Mouse (Mus musculus) heart, postnatal 4 days (tissue): ENCODE results near the gene Ints13. TPM values are rescaled to one million over a fixed set of nuclear protein-coding genes. Genes with fewer than 3 reads are reported as not detected.

Experiments used
- DNase-seq: peaks from one replicate; pipeline ENCODE4 v3.0.0; 2021
- total RNA-seq, 2 experiments: library from RNA; stranded (reverse); gene quantifications; 2 replicates each; pipeline ENCODE4 v1.2.3; 2021

The Ints13 gene
- total RNA-seq, 2 experiments from 2014 or later = 28.4 to 35.0 TPM

DNA sequence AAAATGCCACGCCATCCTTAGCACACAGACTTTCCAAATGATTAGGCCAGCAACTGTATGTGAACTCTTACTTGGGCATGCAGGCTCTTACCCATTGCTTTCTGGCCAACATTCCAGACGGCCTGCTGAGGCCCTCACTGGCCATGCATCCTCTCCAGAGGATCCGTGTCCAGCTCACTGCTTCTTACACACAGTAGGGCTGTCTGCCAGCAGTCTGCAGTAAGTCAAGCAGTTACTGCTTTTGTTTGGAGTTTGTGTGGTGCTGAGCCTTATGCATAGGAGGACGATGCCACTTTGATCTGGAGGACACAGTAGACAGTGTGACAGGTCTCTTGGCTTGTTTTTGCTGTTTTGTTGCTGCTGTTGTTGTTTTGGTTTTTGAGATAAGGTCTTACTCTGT, 39.0 kb downstream of the Ints13 start:
- peak; percentile 21 for DNase-seq

DNA sequence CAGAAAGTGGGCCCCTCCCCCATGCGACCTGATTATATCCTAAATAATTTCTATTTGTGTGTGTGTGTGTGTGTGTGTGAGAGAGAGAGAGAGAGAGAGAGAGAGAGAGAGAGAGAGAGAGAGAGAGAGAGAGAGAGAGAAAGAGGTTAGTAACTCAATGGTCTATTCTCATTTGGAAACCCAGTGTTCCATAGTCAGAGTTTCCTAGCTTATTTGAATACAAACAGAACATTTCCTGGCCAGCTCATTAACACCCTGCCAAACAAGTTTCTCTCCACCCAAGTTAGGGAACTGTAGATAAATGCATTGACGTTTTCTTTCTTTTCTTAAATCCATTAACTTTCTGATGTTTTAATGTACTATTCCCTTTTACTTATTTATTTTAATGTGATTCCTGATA, 39.6 kb downstream of the Ints13 start:
- DNase-seq = no peak

DNA sequence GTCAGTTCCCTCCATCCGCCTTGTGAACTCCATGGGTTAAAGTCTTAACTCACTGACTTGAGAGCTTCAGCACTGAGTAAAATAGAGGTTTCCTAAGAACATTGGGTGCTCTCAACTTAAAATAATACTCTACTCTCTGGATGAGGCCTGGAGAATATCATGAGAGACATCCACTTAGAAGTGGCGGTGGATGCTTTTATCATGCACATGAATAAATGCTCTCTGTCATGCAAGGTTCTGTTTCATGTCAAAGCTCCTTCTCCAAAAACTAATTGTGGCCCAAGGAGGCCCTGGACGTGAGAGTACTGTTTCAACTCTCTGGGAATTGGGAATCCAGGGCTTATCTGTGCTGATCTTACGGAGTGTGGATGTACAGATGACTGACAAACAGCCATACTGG, 40.5 kb downstream of the Ints13 start:
- no peak for DNase-seq

DNA sequence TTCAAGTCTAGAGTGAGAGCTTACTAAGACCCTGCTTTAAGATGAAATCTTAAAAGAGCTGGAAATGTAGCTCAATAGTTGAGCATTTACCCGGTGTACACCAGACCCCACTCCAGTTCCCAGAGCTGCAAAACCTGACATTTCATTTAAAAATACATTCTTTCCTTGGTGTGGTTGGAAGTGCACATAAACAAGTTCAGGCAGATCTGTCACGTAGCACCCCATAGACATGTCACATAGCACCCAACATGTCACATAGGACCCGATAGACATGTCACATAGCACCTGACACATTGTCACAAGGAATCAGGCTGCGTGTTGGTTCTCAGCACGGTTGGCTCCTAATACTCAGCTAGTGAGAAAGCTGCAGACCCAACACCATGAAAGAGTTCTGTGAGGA, 42.1 kb downstream of the Ints13 start:
- no peak for DNase-seq

DNA sequence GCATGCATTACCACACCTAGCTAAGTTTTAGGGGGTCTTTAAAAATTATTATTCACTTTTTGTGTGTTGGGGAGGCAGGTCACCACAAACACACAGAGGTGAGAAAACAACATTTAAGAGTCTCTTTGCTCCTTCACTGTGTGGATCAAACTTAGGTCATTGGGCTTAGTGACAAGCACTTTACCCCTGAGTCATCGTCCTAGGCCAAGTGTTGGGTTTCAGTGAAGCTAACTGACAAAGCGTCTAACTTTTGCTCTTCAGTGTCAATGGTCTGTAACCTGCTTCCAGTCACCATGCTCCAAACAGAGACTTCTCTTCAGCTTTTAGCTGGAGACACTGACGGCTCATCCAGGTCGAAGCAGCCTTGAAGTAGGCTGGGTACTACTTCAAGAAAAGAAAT, 44.5 kb downstream of the Ints13 start:
- DNase-seq = no peak

DNA sequence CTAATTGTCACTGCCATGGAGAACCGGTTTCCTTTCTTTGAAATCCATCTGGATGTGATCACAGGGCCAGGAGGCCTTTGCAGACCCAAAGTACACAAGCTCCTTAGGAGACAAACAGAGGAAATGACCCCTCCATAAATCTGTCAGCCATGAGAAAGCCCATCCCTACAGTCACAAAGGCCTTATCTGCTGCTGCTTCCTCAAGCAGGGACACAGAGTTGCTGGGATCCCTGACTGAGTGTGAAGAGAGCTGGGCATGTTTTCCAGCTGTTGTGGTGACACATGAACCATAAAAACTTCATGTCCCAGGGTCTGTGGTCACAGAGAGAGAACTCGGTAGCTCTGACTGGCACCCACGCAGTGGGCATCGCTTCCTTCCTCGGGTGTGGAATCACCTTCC, 46.9 kb downstream of the Ints13 start:
- DNase-seq = peak; percentile 25

DNA sequence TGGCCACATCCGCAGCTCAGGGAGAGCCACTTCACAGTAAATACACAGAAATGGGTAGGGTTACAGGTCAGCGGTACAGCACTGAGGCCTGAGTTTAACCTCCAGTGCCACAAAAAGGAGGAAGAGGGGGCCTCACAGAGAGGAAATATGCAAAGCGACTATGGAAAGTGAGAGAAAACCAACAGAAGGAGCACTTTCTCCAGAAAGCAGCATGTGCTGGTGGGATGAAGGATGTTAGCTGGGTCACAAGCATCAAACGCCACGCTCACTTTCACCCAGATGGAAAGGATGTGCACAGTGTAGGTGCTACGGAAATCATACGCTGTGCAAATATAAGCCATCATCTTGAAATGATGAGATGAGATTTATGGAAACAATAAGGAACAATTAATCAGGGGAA, 47.3 kb downstream of the Ints13 start:
- DNase-seq = no peak

DNA sequence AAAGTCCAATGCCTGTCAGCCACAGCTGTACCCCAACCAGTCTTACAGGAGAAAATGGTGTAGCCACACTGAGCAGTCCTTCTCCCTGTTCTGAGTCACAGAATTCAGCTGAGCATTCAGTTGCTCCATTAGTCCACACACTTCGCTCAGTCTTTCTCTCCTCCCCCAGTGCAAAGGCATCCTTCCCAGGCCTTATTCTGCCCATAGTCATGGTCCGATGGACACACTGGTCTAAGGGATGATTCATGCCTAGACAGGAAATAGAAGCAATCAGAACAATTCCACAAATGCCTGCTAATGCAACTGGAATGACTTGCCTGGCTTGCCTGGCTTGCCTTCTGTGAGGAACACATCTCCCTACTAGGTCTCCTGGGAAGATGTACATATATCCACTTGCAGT, 50.1 kb downstream of the Ints13 start:
- DNase-seq = no peak

DNA sequence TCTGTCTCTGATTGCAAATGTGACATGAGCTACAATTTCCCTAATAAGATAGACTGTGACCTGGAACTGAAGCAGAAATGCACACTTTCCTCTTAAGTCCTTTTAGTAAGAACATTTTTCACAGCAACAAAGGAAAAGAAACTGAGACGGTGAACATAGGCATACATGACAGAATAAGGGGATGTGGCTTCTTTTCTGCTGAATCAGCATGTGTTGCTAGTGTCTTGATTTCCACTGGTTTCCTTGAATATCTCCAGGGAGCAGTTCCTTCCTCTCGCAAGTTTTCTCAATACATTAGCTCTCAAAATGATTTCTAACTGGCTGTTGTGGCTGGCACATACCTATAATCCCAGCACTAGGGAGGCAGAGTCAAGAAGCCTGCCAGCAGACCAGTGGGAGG, 52.1 kb downstream of the Ints13 start:
- DNase-seq = no peak

DNA sequence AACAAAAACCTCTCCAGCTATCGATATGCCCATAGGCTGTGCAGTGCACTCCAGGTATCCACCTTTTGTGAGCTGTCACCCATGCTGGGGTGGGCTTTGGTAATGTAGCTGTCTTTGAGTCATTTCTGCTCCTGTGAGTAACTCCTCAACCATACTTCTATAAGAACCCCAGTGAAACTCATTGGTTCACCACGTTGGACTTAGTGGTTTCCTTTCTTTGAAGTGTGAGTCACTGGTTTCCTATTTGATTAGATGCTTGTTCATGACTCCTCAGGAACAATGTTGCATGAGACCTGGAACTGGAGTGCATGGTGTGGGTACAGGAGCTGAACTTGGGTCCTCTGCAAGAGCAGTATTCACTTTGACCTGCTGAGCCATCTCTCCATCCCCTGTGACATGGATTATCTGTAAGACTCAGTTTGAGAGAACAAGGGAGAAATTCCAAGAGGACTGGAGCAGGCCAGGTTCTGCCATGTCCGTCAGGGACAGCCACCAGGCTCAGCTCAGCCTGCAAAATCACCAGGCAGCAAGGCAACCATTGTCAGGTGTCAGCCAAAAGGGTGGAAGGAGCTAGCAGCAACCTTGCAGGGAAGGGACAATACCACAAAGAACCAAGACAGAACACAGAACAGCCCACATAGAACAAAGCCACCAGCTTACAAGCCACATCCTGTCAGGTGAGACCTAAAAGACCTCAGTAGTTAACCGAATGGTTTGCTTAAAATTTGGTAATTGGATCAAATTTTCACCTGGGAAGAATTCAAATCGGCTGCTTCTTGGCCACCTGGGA, 56.0 kb downstream of the Ints13 start:
- DNase-seq = no peak

DNA sequence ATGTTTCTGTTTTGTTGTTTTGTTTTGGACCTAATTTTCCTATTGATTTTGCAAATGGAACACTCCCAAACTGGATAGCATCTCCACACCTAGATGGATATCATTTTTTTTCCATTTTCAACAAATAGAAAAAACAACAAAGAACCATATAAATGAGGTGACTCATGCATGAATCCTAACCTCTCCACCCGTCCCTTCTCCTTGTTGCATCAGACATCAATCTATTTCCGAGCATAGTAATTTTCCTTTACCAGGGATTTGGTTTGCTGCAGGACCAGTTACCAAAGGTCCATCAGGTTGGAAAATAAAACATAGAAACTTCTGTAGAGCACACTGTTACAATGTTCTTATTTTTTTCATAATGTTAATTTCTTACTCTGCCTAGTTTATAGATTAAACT, 58.6 kb downstream of the Ints13 start:
- DNase-seq = no peak

DNA sequence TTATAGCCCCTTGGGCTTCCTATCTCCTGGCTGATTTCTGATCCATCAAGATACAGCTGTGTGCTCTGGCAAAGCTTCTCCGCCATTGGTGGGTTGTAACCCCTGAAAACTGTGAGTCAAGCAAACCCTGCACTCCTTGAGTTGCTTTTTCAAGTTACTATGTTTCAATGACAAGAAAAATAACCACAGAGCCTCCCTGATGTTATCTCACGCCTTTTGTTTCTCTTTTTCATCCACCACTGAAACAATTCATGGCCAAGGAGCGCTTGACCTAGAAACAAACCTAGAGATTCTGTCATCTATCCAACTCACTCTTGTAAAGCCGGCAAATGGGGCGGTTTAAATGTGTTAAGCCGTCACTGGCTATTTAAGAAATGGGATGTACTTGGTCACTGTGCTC, 61.7 kb downstream of the Ints13 start:
- no peak for DNase-seq

DNA sequence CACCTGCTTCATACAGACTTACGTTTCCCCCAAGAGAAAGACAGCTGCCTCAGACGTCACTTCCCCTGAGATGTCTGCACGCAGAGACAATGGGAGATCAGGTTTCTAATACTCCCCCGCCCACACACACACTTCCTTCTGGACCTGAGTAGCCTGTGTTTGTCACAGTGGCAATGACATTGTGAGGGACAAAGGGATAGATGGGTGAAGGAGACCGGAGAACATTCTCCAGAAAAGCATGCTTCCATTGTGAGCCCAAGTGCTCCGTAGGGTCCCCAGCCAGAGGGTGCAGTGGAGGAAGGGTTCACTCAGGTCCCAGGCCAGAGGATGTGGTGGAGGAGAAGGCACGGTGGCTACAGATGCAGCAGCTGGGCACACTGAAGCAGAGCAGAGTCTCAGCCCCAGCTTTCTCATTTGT, 63.1 kb downstream of the Ints13 start:
- peak; percentile 37 for DNase-seq

DNA sequence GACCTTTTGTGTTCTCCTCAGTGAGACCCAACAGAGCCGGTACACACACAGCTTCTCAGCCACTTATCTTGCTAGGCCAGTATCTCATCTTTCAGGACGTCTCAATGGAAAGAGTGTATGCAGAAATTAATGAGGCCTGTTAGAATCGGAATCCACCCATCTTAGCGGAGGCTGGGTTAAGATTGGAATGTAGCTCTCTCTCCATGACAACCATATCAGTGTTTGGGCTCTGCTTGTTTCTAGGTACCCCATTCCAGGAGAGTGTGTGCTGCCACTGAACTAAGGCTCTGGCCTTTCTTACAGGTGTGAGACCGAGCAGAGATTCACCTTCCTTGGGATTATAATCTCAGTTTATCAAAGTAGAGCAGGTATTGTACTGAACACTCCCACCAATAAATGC, 63.7 kb downstream of the Ints13 start:
- no peak for DNase-seq

DNA sequence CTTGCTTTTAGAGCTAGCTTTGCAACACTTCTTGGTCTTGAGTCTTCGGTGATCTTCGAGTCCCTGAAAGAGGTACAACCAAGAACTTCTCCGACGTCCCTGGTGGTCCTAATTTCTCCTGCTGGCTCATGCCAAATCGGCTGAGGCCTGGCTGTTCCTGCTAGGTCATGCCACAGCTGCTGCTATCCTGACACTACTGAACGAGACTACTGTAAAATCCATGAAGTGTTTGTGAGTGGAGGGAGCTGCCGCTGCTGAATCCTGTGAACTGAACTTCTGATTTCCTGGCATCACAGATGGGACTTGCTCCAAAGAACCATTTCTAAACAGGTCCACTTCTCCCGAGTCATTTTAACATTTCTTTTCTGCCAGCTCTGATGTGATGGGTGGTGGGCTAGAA, 64.3 kb downstream of the Ints13 start:
- no peak for DNase-seq

DNA sequence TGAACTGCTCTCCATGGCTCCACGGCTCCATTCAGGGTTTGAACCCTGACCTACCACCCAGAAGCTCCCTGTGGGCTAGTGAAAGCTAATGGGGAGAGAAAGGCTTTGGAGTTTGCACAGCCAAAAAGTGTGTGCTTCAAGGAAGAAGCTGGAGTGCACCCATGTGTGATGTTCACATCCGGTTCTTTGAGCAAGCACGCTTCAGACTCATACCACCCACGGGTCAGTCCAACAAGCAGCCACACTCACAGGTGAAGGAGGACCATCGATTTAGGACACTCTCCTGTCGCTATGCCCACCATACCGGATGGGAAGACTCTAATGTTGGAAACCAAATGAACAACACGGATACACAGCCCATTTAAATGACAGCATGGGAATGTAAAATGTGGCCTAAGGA, 66.1 kb downstream of the Ints13 start:
- DNase-seq = no peak

DNA sequence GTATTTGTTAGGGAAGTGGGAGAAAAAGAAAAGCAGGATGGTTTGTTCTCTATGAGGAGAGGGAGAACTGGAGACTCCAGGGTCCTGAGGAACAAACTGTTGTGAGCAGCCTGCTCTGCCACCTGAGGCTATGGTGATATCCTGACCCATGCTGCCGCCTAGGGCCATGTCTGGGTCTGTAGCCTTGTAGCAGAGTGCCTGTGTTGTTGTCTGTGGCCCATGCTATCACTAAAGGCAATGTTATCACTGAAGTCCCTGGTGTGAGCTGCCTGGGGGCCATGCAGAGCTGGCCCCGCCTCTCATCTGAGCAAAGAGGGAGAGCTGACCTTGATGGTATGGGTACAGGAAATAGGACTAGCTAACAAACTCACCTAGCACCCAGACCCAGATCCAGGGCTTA, 67.7 kb downstream of the Ints13 start:
- DNase-seq = no peak

DNA sequence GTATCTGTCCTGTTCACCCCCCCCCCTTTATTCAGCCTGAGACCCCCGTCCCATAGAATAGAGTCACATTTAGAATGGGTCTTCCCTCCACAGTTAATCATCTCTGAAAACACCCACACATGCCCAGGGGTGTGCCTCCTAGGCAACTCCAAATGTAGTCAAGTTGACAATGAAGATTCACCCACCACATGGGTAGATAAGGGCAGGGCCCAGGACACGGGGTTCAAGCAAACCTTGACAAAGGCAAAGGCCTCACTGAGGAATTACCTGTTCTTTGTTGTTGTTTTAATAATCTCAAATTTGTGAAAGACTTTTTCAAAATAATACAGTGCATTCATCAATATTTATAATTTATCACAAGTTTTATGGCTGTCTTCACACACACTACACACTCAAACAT, 73.2 kb downstream of the Ints13 start:
- DNase-seq = no peak

DNA sequence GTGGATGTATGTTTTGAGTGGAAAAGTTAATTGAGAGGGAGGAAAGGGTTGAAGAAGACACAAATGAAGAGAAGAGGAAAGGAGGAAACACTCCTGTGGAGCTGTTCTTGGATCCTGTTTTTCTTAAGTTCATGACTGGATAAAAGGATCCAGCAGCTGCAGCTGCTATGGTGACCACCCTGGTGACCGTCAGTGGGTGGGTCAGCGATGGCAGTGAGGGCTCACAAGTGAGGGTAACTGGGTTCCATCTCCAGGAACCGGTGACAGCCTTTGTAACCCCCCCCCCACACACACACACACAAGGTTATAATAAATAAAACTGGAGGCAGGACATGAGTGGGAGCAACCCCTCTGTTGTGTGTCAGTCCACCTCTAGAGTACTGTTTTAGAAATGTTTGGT, 74.8 kb downstream of the Ints13 start:
- DNase-seq = no peak

DNA sequence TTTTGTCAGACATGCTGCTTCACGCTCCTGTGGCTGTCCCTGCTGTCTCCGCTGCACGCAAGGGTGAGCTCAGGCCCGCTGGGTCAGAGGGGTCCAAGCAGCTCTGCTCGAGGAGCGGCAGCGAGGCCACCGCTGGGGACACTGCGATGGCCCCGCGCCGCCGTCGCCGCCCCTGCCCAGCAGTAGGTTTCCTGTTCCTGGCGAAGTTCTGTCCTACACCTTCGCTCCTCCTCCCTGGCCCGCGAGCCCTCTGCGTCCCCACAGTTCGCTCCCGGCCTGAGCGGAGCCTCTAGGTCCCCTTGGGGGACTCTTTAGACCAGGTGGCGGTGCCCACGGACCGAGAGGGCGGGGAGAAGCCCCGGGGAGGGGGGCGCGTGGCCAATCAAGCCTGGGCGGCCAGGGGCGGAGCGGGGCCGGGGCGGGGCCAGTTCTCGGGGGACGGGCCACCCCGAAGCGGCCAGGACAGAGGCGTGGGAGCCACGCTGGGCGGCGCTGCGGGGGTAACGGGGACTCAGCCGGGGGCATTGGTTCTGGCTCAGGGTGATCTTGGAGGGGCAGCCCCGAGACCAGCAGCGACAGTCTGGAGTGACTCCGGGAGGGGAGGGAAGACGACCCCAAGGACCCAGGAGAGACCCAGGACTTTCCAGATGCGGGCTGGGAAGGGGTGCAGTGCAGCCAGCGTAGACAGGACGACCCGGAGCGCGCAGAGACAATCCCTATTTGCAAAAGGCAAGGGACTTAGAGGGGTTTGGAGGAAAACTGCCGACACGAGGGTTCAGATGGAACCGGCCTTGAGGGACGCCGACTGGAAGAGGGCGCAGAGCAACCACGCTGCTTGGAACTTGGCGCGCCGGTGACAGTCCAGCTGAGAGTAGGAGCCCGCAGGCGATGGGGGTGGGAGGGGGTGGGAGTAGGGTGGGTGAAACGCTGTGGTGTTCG, 75.5 kb downstream of the Ints13 start, which contains the start of gene Itpr2:
Gene Itpr2, minus strand, starts transcription at position 358 of the 939 bp plus-strand sequence.
- peak; percentile 96 for DNase-seq

DNA sequence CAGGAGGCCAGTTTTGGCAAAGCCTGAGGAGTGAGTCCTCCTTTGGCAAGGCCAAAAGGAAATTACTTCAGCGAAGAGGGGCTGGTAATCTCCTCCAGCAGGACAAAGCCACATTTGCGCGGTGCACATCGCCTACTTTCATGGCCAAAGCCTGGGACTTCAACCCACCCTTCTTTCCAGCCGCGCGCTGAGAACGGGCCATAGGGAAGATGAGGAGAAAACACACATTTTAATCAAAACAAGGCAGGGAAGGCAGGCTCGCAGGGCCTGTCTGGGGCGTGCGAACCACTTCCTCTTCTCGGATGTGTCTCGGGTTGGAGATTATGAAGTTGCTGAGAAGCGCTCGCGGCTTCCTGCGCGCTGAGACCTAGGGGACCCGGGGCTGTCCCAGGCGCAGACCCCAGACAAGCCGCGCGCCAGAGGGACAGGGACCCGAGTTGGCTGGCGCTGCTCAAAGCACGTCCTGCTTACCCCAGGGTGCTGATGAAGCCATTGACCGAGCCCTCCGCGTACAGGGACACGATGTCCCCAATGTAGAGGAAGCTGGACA, 76.2 kb downstream of the Ints13 start:
- peak; percentile 67 for DNase-seq

DNA sequence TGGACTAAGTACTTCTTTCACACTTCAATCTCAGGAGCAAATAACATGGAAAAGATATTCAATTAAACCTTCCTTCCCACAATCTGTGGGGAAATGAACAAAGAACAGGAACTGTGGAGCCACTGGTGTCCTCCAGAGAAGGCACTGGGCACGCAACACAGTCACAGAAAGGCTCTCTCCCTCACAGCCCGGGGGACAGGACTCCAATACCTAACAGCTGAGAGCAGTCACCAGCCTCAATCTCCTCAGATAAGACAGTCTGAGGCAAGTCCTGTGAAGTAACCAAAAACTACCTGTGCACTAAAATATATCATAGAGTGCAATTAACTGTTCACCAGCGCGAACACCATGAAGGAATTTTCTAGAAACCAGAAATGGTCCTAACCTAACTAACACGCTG, 76.9 kb downstream of the Ints13 start:
- DNase-seq = no peak

DNA sequence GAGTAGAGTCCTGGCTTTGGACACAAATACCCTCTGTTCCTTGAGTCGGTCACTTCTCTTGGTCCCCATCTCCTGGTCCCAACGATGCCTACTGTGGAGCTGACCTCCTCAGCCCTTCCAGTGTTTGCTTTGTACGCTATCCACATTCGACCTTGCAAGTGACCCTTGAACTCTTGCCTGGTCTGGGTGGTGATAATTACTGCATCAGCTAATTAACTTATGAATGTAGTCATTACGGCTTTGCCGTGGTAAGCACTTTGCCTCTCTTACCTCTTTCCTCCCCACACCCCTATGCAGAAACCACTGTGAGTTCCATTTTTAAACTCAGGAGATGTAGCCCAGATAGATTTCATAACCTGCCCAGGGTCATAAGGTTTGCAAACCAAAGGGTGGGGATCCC, 77.4 kb downstream of the Ints13 start:
- no peak for DNase-seq
